Mouse (Mus musculus) G1E (cell line): ENCODE measurements around the gene Ndufb10.

Experiments used
- CTCF ChIP-seq: IDR thresholded peaks from 2 replicates; pipeline ENCODE4 v1.5.1; 2012; ENCODE audit warnings: low read depth, low read length, inconsistent platforms, mixed read lengths
- TAL1 ChIP-seq: conservative IDR thresholded peaks from 2 replicates; pipeline ENCODE4 v1.6.1; 2012; ENCODE audit warnings: low read depth, low read length, inconsistent platforms, mixed read lengths

DNA sequence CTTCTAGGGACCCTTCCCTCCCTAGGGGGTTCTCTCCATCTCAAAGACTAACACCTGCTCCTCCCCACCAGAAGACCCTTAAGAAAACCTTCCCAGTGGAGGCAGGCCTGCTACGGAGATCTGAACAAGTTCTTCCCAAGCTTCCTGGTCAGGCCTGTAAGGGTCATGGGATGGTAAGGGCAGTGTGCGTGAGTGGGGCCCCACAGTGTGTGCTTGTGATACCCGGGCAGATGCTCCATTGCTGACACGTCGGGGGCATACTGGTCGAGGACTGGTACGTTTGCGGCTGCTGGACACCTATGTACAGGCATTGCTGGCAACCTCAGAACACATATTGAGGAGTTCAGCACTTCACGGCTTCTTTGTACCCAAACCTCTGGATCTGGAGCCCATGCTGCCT is 25.6 kb downstream of the Ndufb10 start:
- no peak for TF ChIP-seq CTCF
- no peak for TF ChIP-seq TAL1
